Mouse (Mus musculus): ENCODE measurements around the gene Rsbn1l. TPM values are rescaled to one million over a fixed set of nuclear protein-coding genes. Genes with fewer than 3 reads are reported as not detected.

Gene Rsbn1l
- polyA plus RNA-seq, 1 experiment: 4.0 TPM

Other genes with a start within 250 kb of the Rsbn1l start
- gene Phtf2, start 74.3 kb downstream of the Rsbn1l start, polyA plus RNA-seq (2012; rRNA removed): 2.6 and 2.7 TPM in 2 replicates
- gene Tmem60, start 74.2 kb downstream of the Rsbn1l start, polyA plus RNA-seq (2012; rRNA removed): 12.3 and 13.6 TPM in 2 replicates
- 37.3 and 39.7 TPM in 2 replicates for gene Ptpn12, start 99.5 kb upstream of the Rsbn1l start, polyA plus RNA-seq (2012; rRNA removed)
- 1.9 and 2.7 TPM in 2 replicates for gene Gsap, start 229.9 kb upstream of the Rsbn1l start, polyA plus RNA-seq (2012; rRNA removed)

Data from gonadal fat pad, adult 2 months (tissue).